Mouse (Mus musculus) CH12.LX (cell line): Measurements from ENCODE around the gene Btbd9. TPM values are rescaled to one million over a fixed set of nuclear protein-coding genes. Genes with fewer than 3 reads are reported as not detected.

Experiments
- DNase-seq: peaks from one replicate; pipeline ENCODE4 v3.0.0-alpha.2; 2013; ENCODE audit errors: extremely low read depth
- H3K27ac ChIP-seq: 2 replicates; pipeline ENCODE4 v1.5.1; 2012; ENCODE audit warnings: low read depth, mild to moderate bottlenecking, control low read depth, moderate library complexity; ENCODE audit not compliant: insufficient read depth
- H3K27me3 ChIP-seq: replicated peaks from 2 replicates; pipeline ENCODE3; 2012; ENCODE audit warnings: inconsistent platforms
- H3K36me3 ChIP-seq, 2 experiments: replicated peaks in 1 of 2; 2 replicates each; pipeline versions ENCODE3 to v1.6.1; 2012; ENCODE audit warnings: inconsistent platforms in 1 of 2, low read length in 1 of 2, mild to moderate bottlenecking in 1 of 2, mixed read lengths in 1 of 2, moderate library complexity in 1 of 2; ENCODE audit not compliant: control insufficient read depth in 1 of 2, insufficient read depth in 1 of 2
- H3K4me1 ChIP-seq, 2 experiments: 2 replicates each; pipeline ENCODE4 v1.6.1; 2012; ENCODE audit warnings: inconsistent platforms in 1 of 2, moderate library complexity in 1 of 2; ENCODE audit not compliant: insufficient read depth in 2 of 2, control insufficient read depth in 1 of 2
- H3K4me2 ChIP-seq: 2 replicates; pipeline ENCODE4 v1.6.1; 2012; ENCODE audit warnings: low read depth, mild to moderate bottlenecking, control low read depth; ENCODE audit not compliant: poor library complexity, insufficient read depth, severe bottlenecking
- H3K4me3 ChIP-seq, 3 experiments: fragments of 150-350 bp in 1 of 3; sonication (generic) in 1 of 3; replicated peaks in 1 of 3; 2 replicates each; pipeline versions ENCODE3 to v1.5.1; 2011 to 2012; ENCODE audit warnings: low read depth in 2 of 3, low read length in 2 of 3, mild to moderate bottlenecking in 2 of 3, moderate library complexity in 2 of 3, control low read depth in 1 of 3, improper control_type of control experiment in 1 of 3, inconsistent platforms in 1 of 3, mixed read lengths in 1 of 3; ENCODE audit not compliant: poor library complexity in 1 of 3
- H3K79me2 ChIP-seq: replicated peaks from 2 replicates; pipeline ENCODE4 v1.6.1; 2012; ENCODE audit warnings: mild to moderate bottlenecking, moderate library complexity; ENCODE audit not compliant: control insufficient read depth, poor library complexity, insufficient read depth, severe bottlenecking; ENCODE audit errors: extremely low read depth
- H3K9ac ChIP-seq: 2 replicates; pipeline ENCODE4 v1.6.1; 2012; ENCODE audit warnings: low read depth, mild to moderate bottlenecking, control low read depth, moderate library complexity; ENCODE audit not compliant: insufficient read depth
- H3K9me3 ChIP-seq: replicated peaks from 2 replicates; pipeline ENCODE3; 2012; ENCODE audit warnings: low read length, inconsistent platforms, mixed read lengths
- CHD1 ChIP-seq: IDR thresholded peaks from 2 replicates; pipeline ENCODE4 v1.6.1; 2012; ENCODE audit warnings: low read depth, low read length, improper control_type of control experiment, inconsistent platforms
- CHD2 ChIP-seq: IDR thresholded peaks from 2 replicates; pipeline ENCODE4 v1.6.1; 2011; ENCODE audit warnings: low read length, improper control_type of control experiment
- E2F4 ChIP-seq: IDR thresholded peaks from 2 replicates; pipeline ENCODE4 v1.6.1; 2011; ENCODE audit warnings: low read depth, low read length, improper control_type of control experiment; ENCODE audit not compliant: insufficient replicate concordance
- ETS1 ChIP-seq: conservative IDR thresholded peaks from 2 replicates; pipeline ENCODE4 v1.6.1; 2012; ENCODE audit warnings: low read depth, mild to moderate bottlenecking, inconsistent platforms, low read length, improper control_type of control experiment, moderate library complexity
- HCFC1 ChIP-seq: IDR thresholded peaks from 2 replicates; pipeline ENCODE4 v1.6.1; 2012; ENCODE audit warnings: low read depth, mild to moderate bottlenecking, inconsistent platforms, low read length, improper control_type of control experiment
- IRF4 ChIP-seq: IDR thresholded peaks from 2 replicates; pipeline ENCODE4 v1.6.1; 2014; ENCODE audit warnings: low read depth, mild to moderate bottlenecking, inconsistent platforms, low read length, improper control_type of control experiment
- JUND ChIP-seq: conservative IDR thresholded peaks from 2 replicates; pipeline ENCODE4 v1.6.1; 2011; ENCODE audit warnings: low read depth, low read length, improper control_type of control experiment
- KAT2A ChIP-seq: IDR thresholded peaks from 2 replicates; pipeline ENCODE4 v1.6.1; 2012; ENCODE audit warnings: low read length, improper control_type of control experiment, inconsistent platforms; ENCODE audit not compliant: insufficient replicate concordance
- MAX ChIP-seq: IDR thresholded peaks from 2 replicates; pipeline ENCODE4 v1.6.1; 2011; ENCODE audit warnings: low read length, improper control_type of control experiment
- MEF2A ChIP-seq: IDR thresholded peaks from 2 replicates; pipeline ENCODE4 v1.6.1; 2014; ENCODE audit warnings: low read depth, mild to moderate bottlenecking, inconsistent platforms, low read length, improper control_type of control experiment, borderline replicate concordance
- MXI1 ChIP-seq: IDR thresholded peaks from 2 replicates; pipeline ENCODE4 v1.6.1; 2011; ENCODE audit warnings: mild to moderate bottlenecking, low read depth, low read length, improper control_type of control experiment
- MYC ChIP-seq: IDR thresholded peaks from 2 replicates; pipeline ENCODE4 v1.6.1; 2011; ENCODE audit warnings: low read depth, mild to moderate bottlenecking, improper control_type of control experiment, low read length
- NRF1 ChIP-seq: IDR thresholded peaks from 2 replicates; pipeline ENCODE4 v1.6.1; 2014; ENCODE audit warnings: low read depth, mild to moderate bottlenecking, inconsistent platforms, low read length, improper control_type of control experiment, moderate library complexity
- PAX5 ChIP-seq: IDR thresholded peaks from 2 replicates; pipeline ENCODE4 v1.6.1; 2012; ENCODE audit warnings: low read length, inconsistent platforms, mixed read lengths
- POLR2A ChIP-seq: IDR thresholded peaks from 2 replicates; pipeline ENCODE4 v1.6.1; 2011; ENCODE audit warnings: low read depth, mild to moderate bottlenecking, improper control_type of control experiment, low read length
- RAD21 ChIP-seq: IDR thresholded peaks from 2 replicates; pipeline ENCODE4 v1.6.1; 2011; ENCODE audit warnings: low read depth, mild to moderate bottlenecking, low read length, improper control_type of control experiment, moderate library complexity
- RCOR1 ChIP-seq: conservative IDR thresholded peaks from 2 replicates; pipeline ENCODE4 v1.6.1; 2012; ENCODE audit warnings: low read depth, mild to moderate bottlenecking, inconsistent platforms, low read length, improper control_type of control experiment
- TBP ChIP-seq: conservative IDR thresholded peaks from 2 replicates; pipeline ENCODE4 v1.6.1; 2011; ENCODE audit warnings: low read depth, low read length, improper control_type of control experiment
- TCF12 ChIP-seq: IDR thresholded peaks from 2 replicates; pipeline ENCODE4 v1.6.1; 2014; ENCODE audit warnings: low read depth, mild to moderate bottlenecking, inconsistent platforms, low read length, improper control_type of control experiment
- USF2 ChIP-seq: conservative IDR thresholded peaks from 2 replicates; pipeline ENCODE4 v1.6.1; 2011; ENCODE audit warnings: low read depth, low read length, improper control_type of control experiment
- ZC3H11A ChIP-seq: IDR thresholded peaks from 2 replicates; pipeline ENCODE4 v1.6.1; 2012; ENCODE audit warnings: low read depth, mild to moderate bottlenecking, inconsistent platforms, low read length, improper control_type of control experiment
- ZMIZ1 ChIP-seq: IDR thresholded peaks from 2 replicates; pipeline ENCODE4 v1.6.1; 2012; ENCODE audit warnings: low read depth, mild to moderate bottlenecking, inconsistent platforms, low read length, improper control_type of control experiment
- dilution Hi-C: fragments of 300-500 bp; cut with MboI; formaldehyde crosslinking; loops from 2 replicates; pipeline ENCODE4 v1.14.3; 2020; ENCODE audit warnings: low sequenced_read_pairs; ENCODE audit not compliant: extremely low pct_unique_long_range_greater_than_20kb, extremely low pct_ligation_motif_present
- in situ Hi-C: fragments of 300-500 bp; cut with MboI; formaldehyde crosslinking; loops from 3 replicates; pipeline ENCODE4 v1.14.3; 2019; ENCODE audit warnings: low sequenced_read_pairs, low pct_ligation_motif_present, low pct_unique_long_range_greater_than_20kb, mixed read lengths
- polyA plus RNA-seq: library from polyadenylated mRNA; unstranded; fragments of >175 nt; gene quantifications from 2 replicates; pipeline ENCODE4 v1.2.1, GENCODE M21; 2012; ENCODE audit warnings: low read depth; ENCODE audit not compliant: insufficient read length
- total RNA-seq, 2 experiments: library from RNA; depleted of rRNA; stranded (reverse); fragments of 300-350 nt in 1 of 2; fragments of >200 nt in 1 of 2; gene quantifications; 2 replicates each; pipeline ENCODE4 v1.2.3; 2012 to 2014

The Btbd9 gene
- total and polyA plus RNA-seq, 3 experiments: 19.3 to 25.4 (median 20.0) TPM

DNA sequence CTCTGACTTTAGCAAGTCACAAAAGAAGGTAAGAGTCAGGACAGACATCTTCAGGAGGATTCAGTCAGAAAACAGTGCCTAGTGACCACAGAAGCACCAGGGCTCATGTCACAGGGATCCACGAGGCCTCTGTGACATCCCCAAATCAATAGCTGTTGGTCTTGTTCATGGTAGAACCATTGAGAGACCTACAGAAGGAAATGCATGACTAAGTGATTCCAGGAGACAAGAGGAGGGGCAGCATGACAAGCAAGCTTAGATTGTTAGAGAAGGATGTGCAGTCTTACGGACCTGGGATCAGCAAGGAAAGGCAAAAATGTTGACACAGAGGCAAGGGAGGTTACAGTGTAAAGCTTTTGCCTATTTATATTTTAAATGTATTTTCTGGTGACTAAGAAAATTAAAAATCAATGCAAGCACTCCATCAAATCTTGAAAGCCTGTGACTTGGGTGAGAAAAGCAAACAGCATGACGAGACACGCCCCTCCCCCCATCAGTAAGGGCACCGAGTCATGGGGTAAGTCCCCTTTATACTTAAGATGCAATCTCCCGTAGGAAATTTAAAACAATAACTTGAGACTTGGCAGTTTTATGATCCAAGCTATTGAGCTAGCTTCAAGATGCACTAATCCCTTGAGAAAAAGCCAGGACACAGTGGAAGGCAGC is 315.5 kb downstream of the Btbd9 start:
- dilution Hi-C loops: no loop called here
- Histone ChIP-seq H3K4me3 (no peak overlapping the region), H3K79me2 (no peaks in the 10 kb centered on the region), H3K27ac (peak overlapping the region; percentile 87), H3K9ac (peak overlapping the region; percentile 34), H3K27me3 (no peaks in the 10 kb centered on the region), H3K9me3 (no peaks in the 10 kb centered on the region), H3K4me2 (peak overlapping the region; percentile 26), H3K36me3 (peaks cover 0 to 21% of the 10 kb centered on the region in 2 experiments), H3K4me1 (peaks cover 22 to 47% of the 10 kb centered on the region in 2 experiments)
- in situ Hi-C loops: no loop called here
- peak; percentile 90 for DNase-seq
- TF ChIP-seq NRF1 (no peak), POLR2A (no peak), MYC (no peak; the same call in 1 of the 2 replicates), ZMIZ1 (no peak), CHD1 (no peak), MXI1 (no peak; the same call in 1 of the 2 replicates), ZC3H11A (no peak), MAX (no peak; the same call in 1 of the 2 replicates), TCF12 (no peak), JUND (no peak; the same call in 1 of the 2 replicates), MEF2A (no peak), TBP (no peak), CHD2 (peak; percentile 57), USF2 (no peak), E2F4 (no peak), IRF4 (peak; percentile 8; the same call in 1 of the 2 replicates), RAD21 (no peak), ETS1 (peak; percentile 7; the same call in 1 of the 2 replicates), PAX5 (no peak), RCOR1 (no peak), HCFC1 (no peak), KAT2A (no peak)
